Comparison of ENCODE assay signal across 8 mouse cellular contexts in genomic region chr12:52097650-52098070, GRCm38 (mm10). TPM values are rescaled to one million over a fixed set of nuclear protein-coding genes. Genes with fewer than 3 reads are reported as not detected.
A peak's percentile ranks its signal among the peaks of the same experiment; 100 is the strongest.
DNase-seq lines count a peak whose midpoint lies in the region; ATAC-seq and TF ChIP-seq lines count a peak whose summit lies in the region.

Gene Nubpl (plus strand): TSS chr12:52097737.

- no peaks in the 10 kb centered on the region for H3K27me3 ChIP-seq in ES-Bruce4 (ENCODE audit: control insufficient read depth, insufficient read depth, low read length, poor library complexity, severe bottlenecking)
- H3K27me3 ChIP-seq in forebrain, embryonic 13.5 days, result no peaks in the 10 kb centered on the region
- H3K27me3 ChIP-seq in liver, postnatal 0 days (ENCODE audit: insufficient read depth, low read length), result no peaks in the 10 kb centered on the region
- no peaks in the 10 kb centered on the region for H3K27me3 ChIP-seq in neural tube, embryonic 14.5 days (ENCODE audit: control insufficient read depth, insufficient read depth, low read length)

- TF ChIP-seq CTCF in ES-Bruce4 (IDR thresholded peaks at IDR 0.05; ENCODE audit: low read depth, low read length), result no peak
- TF ChIP-seq CTCF in liver, postnatal 0 days (IDR thresholded peaks at IDR 0.05; ENCODE audit: low read depth), result no peak

- TF ChIP-seq EP300 in ES-Bruce4 (IDR thresholded peaks at IDR 0.05; ENCODE audit: insufficient read depth, low read depth, low read length), result no peak
- no peak for TF ChIP-seq EP300 in liver, postnatal 0 days (IDR thresholded peaks at IDR 0.05; ENCODE audit: low read depth)

- peak within 1 kb of the TSS; percentile 76 for H3K9ac ChIP-seq in ES-Bruce4 (ENCODE audit: low read depth, poor library complexity, severe bottlenecking)
- peak within 1 kb of the TSS; percentile 85 for H3K9ac ChIP-seq in forebrain, embryonic 13.5 days
- peak within 1 kb of the TSS; percentile 76 for H3K9ac ChIP-seq in liver, postnatal 0 days (replicated peaks)
- peak within 1 kb of the TSS; percentile 84 for H3K9ac ChIP-seq in neural tube, embryonic 14.5 days (replicated peaks; ENCODE audit: low read depth, low read length)

- H3K4me1 ChIP-seq in ES-Bruce4 (ENCODE audit: control insufficient read depth, insufficient read depth, low read length), result no peaks in the 10 kb centered on the region
- peaks cover 9% of the 10 kb centered on the region for H3K4me1 ChIP-seq in forebrain, embryonic 13.5 days
- H3K4me1 ChIP-seq in liver, postnatal 0 days (ENCODE audit: insufficient read depth), result no peaks in the 10 kb centered on the region
- H3K4me1 ChIP-seq in neural tube, embryonic 14.5 days (ENCODE audit: control insufficient read depth, insufficient read depth, low read length), result 0 out of 2 replicates have a peak, but pooled peaks cover 5% of the 10 kb centered on the region

- ATAC-seq in cerebellum, adult (ENCODE audit: insufficient number of reproducible peaks, low FRiP score, low TSS enrichment), result peak; percentile 92
- ATAC-seq in forebrain, embryonic 13.5 days, result peak; percentile 99
- ATAC-seq in liver, postnatal 0 days, result peak; percentile 98
- peak; percentile 99 for ATAC-seq in neural tube, embryonic 14.5 days (ENCODE audit: low read depth)

- H3K4me2 ChIP-seq in forebrain, embryonic 13.5 days, result peak within 1 kb of the TSS; percentile 66
- H3K4me2 ChIP-seq in liver, postnatal 0 days (ENCODE audit: low read depth, low read length), result peak within 1 kb of the TSS; percentile 73
- H3K4me2 ChIP-seq in neural tube, embryonic 14.5 days (ENCODE audit: low read depth, low read length), result peak within 1 kb of the TSS; percentile 52

- under 1% methylated on average over 32 of the region's 32 CpGs for WGBS in forebrain, embryonic 13.5 days
- WGBS in large intestine, adult 2 months, result under 1% methylated on average over 32 of the region's 32 CpGs
- under 1% methylated on average over 32 of the region's 32 CpGs for WGBS in liver, postnatal 0 days (ENCODE audit: insufficient replicate concordance)
- under 1% methylated on average over 32 of the region's 32 CpGs for WGBS in neural tube, embryonic 14.5 days

- DNase-seq in heart, postnatal 10 days, result peak; percentile 97 to 98
- DNase-seq in large intestine, adult 2 months (ENCODE audit: low read depth, low spot score), result peak; percentile 85
- DNase-seq in liver, postnatal 0 days, result peak; percentile 94
- peak; percentile 98 for DNase-seq in testis, postnatal 10 days (ENCODE audit: low spot score)

- intact Hi-C loops in heart, postnatal 10 days (cut with DNase I), result no loop called here

- H3K9me3 ChIP-seq in ES-Bruce4 (replicated peaks; ENCODE audit: control insufficient read depth, insufficient read depth, low read length, poor library complexity, severe bottlenecking), result no peaks in the 10 kb centered on the region
- no peaks in the 10 kb centered on the region for H3K9me3 ChIP-seq in forebrain, embryonic 13.5 days (replicated peaks)
- H3K9me3 ChIP-seq in liver, postnatal 0 days (ENCODE audit: low read length), result no peaks in the 10 kb centered on the region
- H3K9me3 ChIP-seq in neural tube, embryonic 14.5 days (ENCODE audit: control insufficient read depth, low read length), result no peaks in the 10 kb centered on the region

- no peaks in the 10 kb centered on the region for H3K36me3 ChIP-seq in ES-Bruce4 (ENCODE audit: control insufficient read depth, insufficient read depth, low read length, poor library complexity, severe bottlenecking)
- H3K36me3 ChIP-seq in forebrain, embryonic 13.5 days (ENCODE audit: poor library complexity, severe bottlenecking), result no peaks in the 10 kb centered on the region
- no peaks in the 10 kb centered on the region for H3K36me3 ChIP-seq in liver, postnatal 0 days (replicated peaks; ENCODE audit: insufficient read depth, low read length)
- no peaks in the 10 kb centered on the region for H3K36me3 ChIP-seq in neural tube, embryonic 14.5 days (ENCODE audit: control insufficient read depth, insufficient read depth, low read length)

- peak; percentile 24 for TF ChIP-seq POLR2A in ES-Bruce4 (IDR thresholded peaks at IDR 0.05; ENCODE audit: insufficient read depth, low read length)

- H3K27ac ChIP-seq in ES-Bruce4 (ENCODE audit: insufficient read depth, low read length), result no peak within 1 kb of the TSS
- peak within 1 kb of the TSS; percentile 54; the same call in 1 of the 2 replicates for H3K27ac ChIP-seq in forebrain, embryonic 13.5 days
- H3K27ac ChIP-seq in liver, postnatal 0 days (ENCODE audit: low read depth), result no peak within 1 kb of the TSS
- peak within 1 kb of the TSS; percentile 55; the same call in 1 of the 2 replicates for H3K27ac ChIP-seq in neural tube, embryonic 14.5 days (ENCODE audit: low read depth, low read length)

- H3K4me3 ChIP-seq in ES-Bruce4 (ENCODE audit: low read depth, low read length), result peak within 1 kb of the TSS; percentile 78
- H3K4me3 ChIP-seq in forebrain, embryonic 13.5 days, result peak within 1 kb of the TSS; percentile 87
- H3K4me3 ChIP-seq in liver, postnatal 0 days (ENCODE audit: low read depth, low read length), result peak within 1 kb of the TSS; percentile 69
- H3K4me3 ChIP-seq in neural tube, embryonic 14.5 days (ENCODE audit: low read depth, low read length), result peak within 1 kb of the TSS; percentile 87

RNA-seq across cellular contexts. Expression of gene Nubpl, which starts in this region (rescaled TPM):
- 20.3 and 21.5 TPM in 2 replicates for polyA plus RNA-seq in ES-Bruce4 (2011; ENCODE audit: insufficient read depth, insufficient read length, low read depth, missing spikeins)
- polyA plus RNA-seq in forebrain, embryonic 13.5 days (2015; fragmentation: Nextera tagmentation; extraction: Ambion mirVana), result 13.3 and 13.8 TPM in 2 replicates
- total RNA-seq in heart, postnatal 10 days (2021), result 1 to 10 TPM; 7.1 to 7.8 TPM
- 0.71 and 0.72 TPM in 2 replicates for polyA plus RNA-seq in large intestine, adult 2 months (2012; rRNA removed)
- polyA plus RNA-seq in liver, postnatal 0 days (2015; fragmentation: Nextera tagmentation; extraction: Ambion mirVana), result 6.9 and 7.9 TPM in 2 replicates
- polyA plus RNA-seq in neural tube, embryonic 14.5 days (2014; fragmentation: Nextera tagmentation; extraction: Ambion mirVana), result 6.3 and 7.4 TPM in 2 replicates

Comparison
In these comparisons a context has a peak if more than half of its experiments do, and no peak if none do; other contexts are left out.
1. Peak in DNase-seq in large intestine, adult 2 months; RNA of the gene not detected or under 1 TPM.
2. H3K27ac ChIP-seq: peak in forebrain, embryonic 13.5 days (single experiment) and neural tube, embryonic 14.5 days (single experiment); none in ES-Bruce4 (single experiment) and liver, postnatal 0 days (single experiment).
3. Peak in every context shown above with its lines, with median percentiles within 50 percentile points of each other: H3K4me3 ChIP-seq, H3K9ac ChIP-seq, ATAC-seq, H3K4me2 ChIP-seq and DNase-seq.